Mouse (Mus musculus) liver, adult (tissue): ENCODE measurements around the gene Trpv1.

ENCODE experiments used
- GATA4 ChIP-seq: IDR thresholded peaks from 2 replicates; pipeline ENCODE4 v1.6.1; 2014; ENCODE audit warnings: mild to moderate bottlenecking, low read length; ENCODE audit not compliant: insufficient replicate concordance

Gene Trpv1

GRCm38 (mm10) chr11:73280710-73281109, 46.6 kb downstream of the Trpv1 start:
- TF ChIP-seq GATA4 = no peak

- TF ChIP-seq GATA4 = no peak
These were observed 47.5 kb downstream of the Trpv1 start for GRCm38 (mm10) chr11:73281528-73282027.

GRCm38 (mm10) chr11:73283369-73283768, 49.3 kb downstream of the Trpv1 start:
- TF ChIP-seq GATA4 = no peak

GRCm38 (mm10) chr11:73283926-73284325, 49.8 kb downstream of the Trpv1 start:
- no peak for TF ChIP-seq GATA4

- TF ChIP-seq GATA4 = no peak
These were observed 50.3 kb downstream of the Trpv1 start for GRCm38 (mm10) chr11:73284351-73284750.

GRCm38 (mm10) chr11:73289621-73290020, 55.5 kb downstream of the Trpv1 start:
- TF ChIP-seq GATA4 = no peak

GRCm38 (mm10) chr11:73303123-73303522, 69.0 kb downstream of the Trpv1 start:
- no peak for TF ChIP-seq GATA4
